Mouse (Mus musculus) forebrain, embryonic 14.5 days (tissue): Measurements from ENCODE around the gene Rtn4. TPM values are rescaled to one million over a fixed set of nuclear protein-coding genes. Genes with fewer than 3 reads are reported as not detected.
"Not testable (repeated sequence)": the region's sequence is repeated elsewhere in the genome, so short reads cannot be mapped to it uniquely, and the experiment has no call there.

Experiments used
- ATAC-seq: fragments of 200-750 bp; cut with Nextera tagmentation; 2 replicates; pipeline ENCODE4 v1.8.0; 2017; ENCODE audit warnings: mild to moderate bottlenecking, moderate library complexity
- DNase-seq: peaks from one replicate; pipeline ENCODE4 v3.0.0-alpha.2; 2015; ENCODE audit warnings: low spot score
- H3K27ac ChIP-seq: fragments of 300-500 bp; sonication (generic); 2 replicates; pipeline ENCODE4 v1.5.1; 2014; ENCODE audit warnings: low read depth, mild to moderate bottlenecking, control low read depth, low read length, moderate library complexity
- H3K27me3 ChIP-seq: fragments of 300-500 bp; sonication (generic); replicated peaks from 2 replicates; pipeline ENCODE4 v1.6.1; 2014; ENCODE audit warnings: low read length, control low read depth, mixed read lengths; ENCODE audit not compliant: control insufficient read depth, insufficient read depth
- H3K36me3 ChIP-seq: fragments of 300-500 bp; sonication (generic); 2 replicates; pipeline ENCODE4 v1.6.1; 2014; ENCODE audit warnings: low read length, control low read depth; ENCODE audit not compliant: control insufficient read depth, insufficient read depth
- H3K4me1 ChIP-seq: fragments of 300-500 bp; sonication (generic); 2 replicates; pipeline ENCODE4 v1.6.1; 2014; ENCODE audit warnings: antibody characterized with exemption, low read length, control low read depth; ENCODE audit not compliant: control insufficient read depth, insufficient read depth
- H3K4me2 ChIP-seq: fragments of 300-500 bp; sonication (generic); 2 replicates; pipeline ENCODE4 v1.6.1; 2014; ENCODE audit warnings: mild to moderate bottlenecking, control low read depth, low read length
- H3K4me3 ChIP-seq: fragments of 300-500 bp; sonication (generic); 2 replicates; pipeline ENCODE4 v1.5.1; 2014; ENCODE audit warnings: low read depth, low read length, control low read depth
- H3K9ac ChIP-seq: fragments of 300-500 bp; sonication (generic); 2 replicates; pipeline ENCODE4 v1.6.1; 2014; ENCODE audit warnings: mild to moderate bottlenecking, low read length, control low read depth, moderate library complexity
- H3K9me3 ChIP-seq: fragments of 300-500 bp; sonication (generic); replicated peaks from 2 replicates; pipeline ENCODE4 v1.6.1; 2016; ENCODE audit warnings: low read length, control low read depth, mixed read lengths; ENCODE audit not compliant: control insufficient read depth
- WGBS: fragments of 180-500 bp; shearing (Covaris S2); extraction: QIAGEN DNeasy Blood & Tissue Kit; methylation state at CpG from one replicate; pipeline ENCODE4 v1.1.7; 2014; 5-methylcytosine and 5-hydroxymethylcytosine counted together
- polyA plus RNA-seq: library from polyadenylated mRNA; unstranded; fragments of >200 nt; fragmentation: Nextera tagmentation; extraction: Ambion mirVana; gene quantifications from 2 replicates; pipeline ENCODE4 v1.2.1, GENCODE M21; 2014

The Rtn4 gene
- polyA plus RNA-seq, 1 experiment from 2014 or later, result 133 TPM

GRCm38 (mm10) chr11:29747881-29748280, 55.1 kb downstream of the Rtn4 start:
- Histone ChIP-seq H3K4me1 (no peaks in the 10 kb centered on the region), H3K9ac (no peak overlapping the region), H3K9me3 (no peaks in the 10 kb centered on the region), H3K4me3 (no peak overlapping the region), H3K27me3 (no peaks in the 10 kb centered on the region), H3K4me2 (no peak overlapping the region), H3K36me3 (peaks cover 31% of the 10 kb centered on the region), H3K27ac (no peak overlapping the region)
- 65% methylated on average over 1 of the region's 1 CpGs for WGBS
- ATAC-seq, result no peak
- DNase-seq, result no peak

DNA sequence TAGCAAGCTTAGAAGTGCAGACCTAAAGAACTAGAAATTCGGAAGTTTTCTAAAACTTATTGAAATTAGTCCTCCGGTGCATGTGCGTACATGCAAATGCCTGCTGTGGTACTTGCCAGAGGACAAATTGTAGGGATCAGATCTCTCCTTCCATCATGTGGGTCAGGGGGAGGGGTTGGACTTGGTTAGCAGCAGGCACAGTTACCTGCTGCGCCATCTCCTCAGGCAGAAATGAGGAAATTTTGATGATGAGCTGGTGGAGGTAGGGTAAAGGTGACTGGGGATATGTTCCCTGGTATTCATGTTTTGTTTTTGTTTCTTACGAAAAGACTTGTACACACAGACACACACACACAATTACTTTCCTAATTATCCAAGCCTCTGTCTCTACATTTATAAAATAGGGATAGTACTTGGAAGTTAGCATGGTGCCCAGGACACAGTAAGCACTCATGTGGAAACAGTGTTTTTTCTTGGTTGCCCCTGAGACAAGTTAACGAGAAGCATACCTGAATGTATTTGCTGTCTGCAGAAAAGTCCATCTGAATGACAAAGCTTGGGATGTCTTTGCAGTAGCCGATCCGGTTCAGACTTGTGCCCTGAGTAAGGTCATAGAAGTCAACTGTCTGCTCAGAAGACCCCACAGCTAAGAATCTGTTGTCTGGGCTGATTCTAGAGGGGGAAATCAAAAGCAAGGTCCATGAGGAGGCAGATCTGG, 56.2 kb downstream of the Rtn4 start:
- Histone ChIP-seq H3K4me3 (no peak overlapping the region), H3K27ac (no peak overlapping the region), H3K4me2 (no peak overlapping the region), H3K9me3 (no peaks in the 10 kb centered on the region), H3K27me3 (no peaks in the 10 kb centered on the region), H3K9ac (no peak overlapping the region), H3K36me3 (peaks cover 23% of the 10 kb centered on the region), H3K4me1 (no peaks in the 10 kb centered on the region)
- no peak for DNase-seq
- WGBS, result 75% methylated on average over 8 of the region's 8 CpGs
- ATAC-seq, result no peak

DNA sequence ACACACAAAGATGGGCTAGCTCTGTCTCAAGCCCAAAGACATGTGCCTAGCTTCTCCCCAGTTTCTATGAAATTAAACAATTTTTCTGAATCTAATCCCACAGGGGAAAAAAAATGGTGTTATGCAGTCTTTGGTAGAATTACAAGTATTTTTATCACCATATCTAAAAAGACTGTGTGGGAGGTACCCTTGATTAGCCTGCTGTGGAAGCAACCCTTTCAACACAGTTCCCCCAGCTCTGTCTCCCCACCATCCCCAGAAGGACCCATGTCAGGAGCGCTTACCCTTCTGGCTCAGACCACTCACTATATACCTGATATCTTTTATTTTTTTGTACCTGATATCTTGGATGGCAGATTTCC, 56.7 kb downstream of the Rtn4 start:
- peaks cover 23% of the 10 kb centered on the region for H3K36me3 ChIP-seq
- no peak overlapping the region for H3K27ac ChIP-seq
- no peak overlapping the region for H3K4me2 ChIP-seq
- H3K27me3 ChIP-seq, result no peaks in the 10 kb centered on the region
- no peak overlapping the region for H3K9ac ChIP-seq
- DNase-seq (no peak), ATAC-seq (no peak)
- H3K9me3 ChIP-seq, result no peaks in the 10 kb centered on the region
- no peaks in the 10 kb centered on the region for H3K4me1 ChIP-seq
- no peak overlapping the region for H3K4me3 ChIP-seq
- WGBS, result 97% methylated on average over 1 of the region's 1 CpGs

DNA sequence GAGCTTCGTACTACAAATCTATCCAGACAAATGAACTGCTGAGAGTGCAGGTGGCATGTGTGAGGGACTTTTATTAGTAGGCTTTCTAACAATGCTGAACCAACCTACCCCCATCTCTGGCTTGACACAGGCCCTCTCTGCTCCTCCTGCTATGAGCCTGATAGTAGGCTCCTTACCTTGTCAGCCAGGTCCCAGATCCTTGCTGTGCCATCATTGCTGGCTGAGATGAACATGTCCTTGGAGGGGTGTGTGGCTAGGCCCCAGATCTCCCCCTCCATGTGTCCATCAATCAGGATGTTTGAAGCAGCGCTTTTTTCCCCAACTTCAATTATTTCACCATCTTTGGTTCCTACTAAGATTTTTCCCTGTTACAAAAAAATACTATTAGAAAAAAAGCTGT, 58.3 kb downstream of the Rtn4 start:
- Histone ChIP-seq H3K9me3 (no peaks in the 10 kb centered on the region), H3K4me3 (no peak overlapping the region), H3K27ac (no peak overlapping the region), H3K27me3 (no peaks in the 10 kb centered on the region), H3K4me1 (no peaks in the 10 kb centered on the region), H3K9ac (no peak overlapping the region), H3K4me2 (no peak overlapping the region), H3K36me3 (peaks cover 19% of the 10 kb centered on the region)
- ATAC-seq (no peak), DNase-seq (no peak)
- WGBS, result 93% methylated on average over 2 of the region's 2 CpGs

- ATAC-seq, result no peak
- H3K9ac ChIP-seq, result no peak overlapping the region
- H3K27ac ChIP-seq, result no peak overlapping the region
- DNase-seq, result no peak
- H3K4me3 ChIP-seq, result no peak overlapping the region
- H3K27me3 ChIP-seq, result no peaks in the 10 kb centered on the region
- no peaks in the 10 kb centered on the region for H3K9me3 ChIP-seq
- H3K4me1 ChIP-seq, result no peaks in the 10 kb centered on the region
- 90% methylated on average over 14 of the region's 14 CpGs for WGBS
- peaks cover 10% of the 10 kb centered on the region for H3K36me3 ChIP-seq
- no peak overlapping the region for H3K4me2 ChIP-seq
These were observed 59.2 kb downstream of the Rtn4 start for GRCm38 (mm10) chr11:29751648-29752611.

DNA sequence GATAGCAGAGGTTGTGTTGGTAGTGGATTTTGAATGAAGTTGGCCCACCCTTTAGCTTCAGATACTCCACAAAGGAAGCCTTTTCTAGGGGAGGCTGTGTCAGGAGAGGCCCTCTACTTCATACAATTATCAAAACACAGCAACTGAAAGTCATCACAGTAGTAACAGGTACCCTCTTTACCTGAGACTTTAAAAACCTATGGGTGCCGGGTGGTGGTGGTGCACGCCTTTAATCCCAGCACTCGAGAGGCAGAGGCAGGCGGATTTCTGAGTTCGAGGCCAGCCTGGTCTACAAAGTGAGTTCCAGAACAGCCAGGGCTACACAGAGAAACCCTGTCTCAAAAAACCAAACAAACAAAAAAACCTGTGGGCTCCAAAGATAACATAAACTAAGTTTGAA, 63.3 kb downstream of the Rtn4 start:
- DNase-seq, H3K36me3 ChIP-seq, H3K9ac ChIP-seq, H3K4me3 ChIP-seq, H3K4me2 ChIP-seq, H3K4me1 ChIP-seq, H3K9me3 ChIP-seq, H3K27ac ChIP-seq, H3K27me3 ChIP-seq, ATAC-seq: not testable (repeated sequence)
- 93% methylated on average over 5 of the region's 5 CpGs for WGBS

DNA sequence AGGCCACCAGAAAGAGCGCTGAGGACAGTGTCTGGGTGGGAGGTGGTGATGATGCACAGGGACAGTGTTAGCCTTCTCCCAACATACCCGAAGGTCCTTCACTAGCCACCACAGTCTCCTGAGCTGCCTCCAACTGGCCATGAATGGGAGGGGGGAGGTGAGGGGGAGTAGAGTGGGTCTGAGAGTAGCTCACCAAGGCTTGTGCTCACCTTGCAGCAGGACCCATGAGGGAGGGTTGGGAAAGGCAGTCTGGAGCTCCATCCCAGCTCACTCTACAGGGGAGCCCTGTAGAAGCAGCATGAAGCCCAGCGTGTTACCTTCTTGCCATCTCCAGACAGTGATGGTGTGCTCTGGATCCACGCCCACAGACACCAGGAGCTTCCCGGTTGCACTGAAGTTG, 65.9 kb downstream of the Rtn4 start:
- Histone ChIP-seq H3K9ac (no peak overlapping the region), H3K27ac (no peak overlapping the region), H3K9me3 (no peaks in the 10 kb centered on the region), H3K36me3 (no peaks in the 10 kb centered on the region), H3K27me3 (no peaks in the 10 kb centered on the region), H3K4me2 (no peak overlapping the region), H3K4me1 (no peaks in the 10 kb centered on the region), H3K4me3 (no peak overlapping the region)
- no peak for DNase-seq
- 93% methylated on average over 5 of the region's 5 CpGs for WGBS
- ATAC-seq, result no peak

- no peak for ATAC-seq
- no peak overlapping the region for H3K4me3 ChIP-seq
These were observed 68.6 kb downstream of the Rtn4 start for GRCm38 (mm10) chr11:29761387-29761786.

GRCm38 (mm10) chr11:29762768-29763167, 70.0 kb downstream of the Rtn4 start:
- Histone ChIP-seq H3K4me3 (no peak overlapping the region), H3K4me1 (no peaks in the 10 kb centered on the region), H3K27ac (no peak overlapping the region), H3K9ac (no peak overlapping the region), H3K9me3 (no peaks in the 10 kb centered on the region), H3K27me3 (no peaks in the 10 kb centered on the region), H3K36me3 (no peaks in the 10 kb centered on the region), H3K4me2 (no peak overlapping the region)
- DNase-seq (no peak), ATAC-seq (no peak)
- 93% methylated on average over 1 of the region's 1 CpGs for WGBS

More at GRCm38 (mm10) chr11:29761387-29761786, 68.6 kb downstream of the Rtn4 start:
- Histone ChIP-seq H3K9ac (no peak overlapping the region), H3K4me1 (no peaks in the 10 kb centered on the region), H3K4me2 (no peak overlapping the region), H3K9me3 (no peaks in the 10 kb centered on the region), H3K27me3 (no peaks in the 10 kb centered on the region), H3K36me3 (no peaks in the 10 kb centered on the region), H3K27ac (no peak overlapping the region)
- 94% methylated on average over 9 of the region's 9 CpGs for WGBS
- no peak for DNase-seq
